Mouse (Mus musculus) neural tube, embryonic 14.5 days (tissue): ENCODE results near the gene Atp7a. TPM values are rescaled to one million over a fixed set of nuclear protein-coding genes. Genes with fewer than 3 reads are reported as not detected.
A peak's percentile ranks its signal among the peaks of the same experiment; 100 is the strongest.

Experiments used
- ATAC-seq: fragments of 200-750 bp; cut with Nextera tagmentation; 2 replicates; pipeline ENCODE4 v1.8.0; 2017; ENCODE audit warnings: low read depth, mild to moderate bottlenecking, moderate TSS enrichment, moderate library complexity
- H3K27ac ChIP-seq: fragments of 300-500 bp; sonication (generic); 2 replicates; pipeline ENCODE4 v1.5.1; 2014; ENCODE audit warnings: low read depth, mild to moderate bottlenecking, control low read depth, low read length, moderate library complexity, mixed read lengths
- H3K27me3 ChIP-seq: fragments of 300-500 bp; sonication (generic); 2 replicates; pipeline ENCODE4 v1.6.1; 2014; ENCODE audit warnings: low read length; ENCODE audit not compliant: control insufficient read depth, insufficient read depth
- H3K36me3 ChIP-seq: fragments of 300-500 bp; sonication (generic); 2 replicates; pipeline ENCODE4 v1.6.1; 2014; ENCODE audit warnings: low read length, mixed read lengths; ENCODE audit not compliant: control insufficient read depth, insufficient read depth
- H3K4me1 ChIP-seq: fragments of 300-500 bp; sonication (generic); 2 replicates; pipeline ENCODE4 v1.6.1; 2014; ENCODE audit warnings: low read length; ENCODE audit not compliant: control insufficient read depth, insufficient read depth
- H3K4me2 ChIP-seq: fragments of 300-500 bp; sonication (generic); 2 replicates; pipeline ENCODE4 v1.6.1; 2014; ENCODE audit warnings: mild to moderate bottlenecking, low read depth, low read length, control low read depth
- H3K4me3 ChIP-seq: fragments of 300-500 bp; sonication (generic); 2 replicates; pipeline ENCODE4 v1.5.1; 2014; ENCODE audit warnings: low read depth, low read length, control low read depth, mixed read lengths
- H3K9ac ChIP-seq: fragments of 300-500 bp; sonication (generic); replicated peaks from 2 replicates; pipeline ENCODE4 v1.6.1; 2014; ENCODE audit warnings: low read depth, mild to moderate bottlenecking, control low read depth, low read length, mixed read lengths
- H3K9me3 ChIP-seq: fragments of 300-500 bp; sonication (generic); 2 replicates; pipeline ENCODE4 v1.6.1; 2016; ENCODE audit warnings: low read length; ENCODE audit not compliant: control insufficient read depth
- WGBS: fragments of 180-500 bp; shearing (Covaris S2); extraction: QIAGEN DNeasy Blood & Tissue Kit; methylation state at CpG from one replicate; pipeline ENCODE4 v1.1.7; 2014; 5-methylcytosine and 5-hydroxymethylcytosine counted together
- polyA plus RNA-seq: library from polyadenylated mRNA; unstranded; fragments of >200 nt; fragmentation: Nextera tagmentation; extraction: Ambion mirVana; gene quantifications from 2 replicates; pipeline ENCODE4 v1.2.1, GENCODE M21; 2014

The Atp7a gene
- polyA plus RNA-seq, 1 experiment from 2014 or later = 12.3 TPM

DNA sequence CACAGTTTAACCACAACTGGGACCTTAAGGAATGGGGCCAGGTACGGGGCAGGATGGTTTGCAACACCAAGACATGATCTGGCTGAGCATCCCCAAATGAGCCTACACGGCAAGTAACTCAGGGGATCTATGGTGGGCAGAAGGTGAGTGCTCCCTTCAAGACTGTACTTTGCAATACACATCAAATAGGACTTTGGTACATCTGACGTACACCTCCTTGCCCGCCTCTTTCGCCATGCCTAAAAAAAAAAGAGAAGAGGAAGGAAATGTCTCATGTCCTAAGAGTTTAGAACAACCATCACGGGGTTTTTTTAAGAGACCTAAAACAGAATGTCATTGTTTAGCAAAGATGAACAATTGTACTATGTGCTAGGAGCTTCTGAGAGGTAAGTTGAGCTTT, 115.9 kb downstream of the Atp7a start, which contains the start of gene Tlr13:
Tlr13 (plus strand) TSS at position 269 of the 400 bp plus-strand sequence.
- Histone ChIP-seq H3K4me1 (no peaks in the 10 kb centered on the region), H3K27me3 (no peaks in the 10 kb centered on the region), H3K9me3 (no peaks in the 10 kb centered on the region), H3K4me3 (no peak within 1 kb of the TSS), H3K9ac (no peak within 1 kb of the TSS), H3K4me2 (no peak within 1 kb of the TSS), H3K36me3 (no peaks in the 10 kb centered on the region), H3K27ac (no peak within 1 kb of the TSS)
- 86% methylated on average over 6 of the region's 6 CpGs for WGBS
- ATAC-seq = no peak

GRCm38 (mm10) chrX:106148185-106148584, 121.1 kb downstream of the Atp7a start:
- WGBS = 88% methylated on average over 1 of the region's 1 CpGs
- no peak overlapping the region for H3K4me3 ChIP-seq
- no peak overlapping the region for H3K4me2 ChIP-seq
- ATAC-seq = no peak
- H3K27ac ChIP-seq = no peak overlapping the region
- no peaks in the 10 kb centered on the region for H3K27me3 ChIP-seq
- no peaks in the 10 kb centered on the region for H3K9me3 ChIP-seq
- no peak overlapping the region for H3K9ac ChIP-seq
- H3K4me1 ChIP-seq = no peaks in the 10 kb centered on the region
- H3K36me3 ChIP-seq = no peaks in the 10 kb centered on the region

DNA sequence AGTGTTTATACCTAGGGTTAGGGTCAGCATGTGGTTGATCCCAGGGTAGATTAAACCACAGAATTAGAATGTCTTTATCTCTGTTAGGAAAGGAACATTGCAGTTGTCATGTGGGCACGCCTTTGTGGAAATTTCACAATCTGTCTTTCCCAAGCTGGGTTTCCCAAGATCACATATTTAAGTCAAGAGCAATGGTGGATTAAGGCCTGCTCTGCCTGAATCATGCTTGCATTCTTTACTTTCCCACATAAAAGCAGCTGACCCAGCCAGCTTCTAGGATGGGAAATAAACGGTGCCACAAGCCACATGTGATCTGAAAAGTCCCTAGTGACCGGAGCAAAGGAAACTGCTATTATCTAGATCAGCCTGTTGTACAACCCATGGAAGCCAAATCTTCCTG, 122.4 kb downstream of the Atp7a start:
- Histone ChIP-seq H3K27ac (no peak overlapping the region), H3K9ac (no peak overlapping the region), H3K4me3 (no peak overlapping the region), H3K4me2 (no peak overlapping the region), H3K27me3 (no peaks in the 10 kb centered on the region), H3K9me3 (no peaks in the 10 kb centered on the region), H3K4me1 (no peaks in the 10 kb centered on the region), H3K36me3 (no peaks in the 10 kb centered on the region)
- no peak for ATAC-seq
- 83% methylated on average over 3 of the region's 3 CpGs for WGBS

- Histone ChIP-seq H3K4me3 (no peak overlapping the region), H3K27me3 (no peaks in the 10 kb centered on the region), H3K36me3 (no peaks in the 10 kb centered on the region), H3K9ac (no peak overlapping the region), H3K9me3 (no peaks in the 10 kb centered on the region), H3K27ac (no peak overlapping the region), H3K4me1 (no peaks in the 10 kb centered on the region), H3K4me2 (no peak overlapping the region)
- no peak for ATAC-seq
These were observed 127.1 kb downstream of the Atp7a start for GRCm38 (mm10) chrX:106154180-106154586.

DNA sequence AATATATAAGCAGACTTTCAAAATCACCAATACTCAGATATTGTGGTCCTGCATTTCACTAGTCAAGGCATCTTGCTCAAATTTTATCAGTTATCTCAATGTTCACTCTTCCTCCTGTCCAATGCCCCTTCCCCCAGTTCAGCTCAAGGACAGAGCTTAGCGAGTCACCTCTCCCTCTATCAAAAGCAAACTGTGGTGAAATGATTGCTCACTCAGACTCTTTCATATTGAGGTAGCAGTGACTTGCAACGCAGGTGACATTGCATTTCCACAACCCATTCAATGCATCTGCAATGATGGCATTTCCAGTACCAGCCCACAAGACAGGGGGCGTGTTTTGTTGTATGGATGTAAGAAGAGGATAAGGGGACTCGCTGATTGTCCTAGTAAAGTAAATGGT, 128.8 kb downstream of the Atp7a start:
- WGBS = 84% methylated on average over 4 of the region's 4 CpGs
- H3K36me3 ChIP-seq = no peaks in the 10 kb centered on the region
- no peak overlapping the region for H3K4me3 ChIP-seq
- H3K9ac ChIP-seq = no peak overlapping the region
- H3K9me3 ChIP-seq = no peaks in the 10 kb centered on the region
- no peak overlapping the region for H3K4me2 ChIP-seq
- ATAC-seq = no peak
- H3K27ac ChIP-seq = no peak overlapping the region
- no peaks in the 10 kb centered on the region for H3K27me3 ChIP-seq
- H3K4me1 ChIP-seq = no peaks in the 10 kb centered on the region

DNA sequence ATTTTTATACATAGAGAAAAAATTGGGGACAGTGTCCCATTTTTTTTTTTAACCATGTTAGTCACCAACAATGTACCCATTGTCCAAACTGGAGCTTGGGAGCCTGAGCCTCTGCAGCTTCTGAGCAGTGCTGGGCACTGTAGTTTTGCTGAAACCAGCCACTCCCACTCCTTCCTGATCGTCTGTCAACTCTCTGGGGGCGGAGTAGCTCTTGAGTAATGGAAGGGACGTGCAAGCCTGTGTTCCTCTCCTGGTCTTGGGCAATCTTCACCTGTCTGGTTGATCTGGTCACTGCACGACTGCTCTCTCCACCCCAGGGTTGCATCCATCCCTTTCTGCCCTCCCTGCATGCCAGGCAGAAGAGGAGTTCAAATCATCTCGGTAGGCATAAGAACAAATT, 136.9 kb downstream of the Atp7a start:
- Histone ChIP-seq H3K4me1 (no peaks in the 10 kb centered on the region), H3K36me3 (no peaks in the 10 kb centered on the region), H3K9ac (no peak overlapping the region), H3K27me3 (no peaks in the 10 kb centered on the region), H3K27ac (no peak overlapping the region), H3K9me3 (no peaks in the 10 kb centered on the region), H3K4me3 (no peak overlapping the region), H3K4me2 (no peak overlapping the region)
- 57% methylated on average over 5 of the region's 5 CpGs for WGBS
- ATAC-seq = no peak

DNA sequence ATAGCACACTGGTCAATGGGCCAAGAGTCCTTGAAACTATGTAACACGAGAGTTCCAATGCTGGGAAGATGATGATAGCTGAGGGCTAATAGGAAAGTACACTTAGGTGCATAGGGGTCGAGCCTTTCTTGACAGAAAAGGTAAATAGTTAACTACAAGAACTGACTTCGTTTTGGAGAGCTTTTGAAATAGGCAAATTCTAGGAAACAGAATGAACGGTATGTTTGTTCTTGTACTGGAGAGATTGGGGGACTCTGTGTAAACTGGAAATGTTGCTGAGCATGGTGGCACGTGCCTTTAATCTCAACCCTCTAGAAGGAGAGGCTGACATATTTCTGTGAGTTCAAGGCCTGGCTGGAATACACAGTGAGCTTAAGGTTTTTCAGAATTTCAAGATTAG, 137.5 kb downstream of the Atp7a start:
- no peak overlapping the region for H3K4me2 ChIP-seq
- H3K9me3 ChIP-seq = no peaks in the 10 kb centered on the region
- 75% methylated on average over 5 of the region's 5 CpGs for WGBS
- H3K4me3 ChIP-seq = no peak overlapping the region
- H3K27me3 ChIP-seq = no peaks in the 10 kb centered on the region
- no peaks in the 10 kb centered on the region for H3K4me1 ChIP-seq
- H3K9ac ChIP-seq = no peak overlapping the region
- H3K36me3 ChIP-seq = no peaks in the 10 kb centered on the region
- ATAC-seq = no peak
- no peak overlapping the region for H3K27ac ChIP-seq

DNA sequence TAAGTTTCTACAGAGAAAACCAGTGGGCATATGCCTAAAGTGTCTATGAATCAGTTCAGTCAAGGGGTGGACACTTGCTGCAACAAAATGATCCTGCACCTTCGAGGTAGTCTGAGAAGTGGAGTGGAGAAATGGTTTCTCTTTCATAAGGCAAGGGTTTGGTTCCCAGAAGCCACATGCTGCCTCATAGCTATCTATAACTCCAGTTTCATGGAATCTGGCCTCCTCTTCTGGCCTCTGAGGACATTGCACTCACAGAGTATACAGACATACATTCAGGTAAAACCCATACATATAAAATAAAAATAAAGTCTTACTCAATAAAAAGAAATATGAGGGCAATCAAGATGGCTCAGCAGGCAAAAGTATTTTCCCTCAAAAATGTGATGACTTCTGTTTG, 138.0 kb downstream of the Atp7a start:
- ATAC-seq = no peak
- Histone ChIP-seq H3K4me1 (no peaks in the 10 kb centered on the region), H3K4me3 (no peak overlapping the region), H3K27me3 (no peaks in the 10 kb centered on the region), H3K27ac (no peak overlapping the region), H3K36me3 (no peaks in the 10 kb centered on the region), H3K9ac (no peak overlapping the region), H3K4me2 (no peak overlapping the region), H3K9me3 (no peaks in the 10 kb centered on the region)
- 70% methylated on average over 1 of the region's 1 CpGs for WGBS

DNA sequence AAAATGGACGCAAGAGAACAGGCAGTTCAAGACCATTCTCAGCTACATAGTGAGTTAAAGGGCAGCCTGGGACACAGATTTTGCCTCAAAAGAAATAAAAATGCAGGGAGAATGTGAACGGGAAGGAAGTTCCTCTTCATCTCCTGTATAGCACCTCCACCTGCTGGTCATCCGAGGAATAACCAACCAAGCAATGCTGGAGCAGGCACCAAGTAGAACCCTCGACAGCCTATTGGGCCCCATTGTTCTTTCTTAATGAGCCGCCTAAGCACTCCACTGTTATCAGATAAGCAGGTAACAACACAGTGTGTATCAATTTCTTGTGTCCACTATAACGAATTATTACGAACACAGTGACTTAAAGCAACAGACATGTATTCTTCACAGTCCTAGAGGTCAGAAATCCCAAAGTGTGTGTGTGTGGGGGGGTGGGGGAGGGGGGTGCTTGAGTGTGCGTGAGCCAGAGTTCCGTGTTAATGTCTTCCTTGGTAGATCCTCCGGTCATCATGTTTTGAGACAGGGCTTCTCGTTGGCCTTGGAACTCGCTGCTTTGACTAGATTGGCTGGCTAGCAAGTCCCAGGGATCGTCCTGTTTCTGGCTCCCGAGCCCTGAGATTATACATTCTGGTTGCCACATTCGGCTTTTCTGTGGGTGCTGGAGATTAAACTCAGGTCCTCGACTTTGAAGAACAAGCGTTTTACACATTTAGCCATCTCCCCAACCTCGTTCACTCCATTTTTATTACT, 144.2 kb downstream of the Atp7a start:
- Histone ChIP-seq H3K27me3 (no peaks in the 10 kb centered on the region), H3K9me3 (no peaks in the 10 kb centered on the region), H3K4me1 (no peaks in the 10 kb centered on the region), H3K36me3 (no peaks in the 10 kb centered on the region), H3K27ac (no peak overlapping the region), H3K9ac (no peak overlapping the region), H3K4me2 (peak overlapping the region; percentile 35), H3K4me3 (peak overlapping the region; percentile 24; the same call in 1 of the 2 replicates)
- WGBS = 16% methylated on average over 18 of the region's 18 CpGs
- peak; percentile 94 for ATAC-seq
